Comparison of ENCODE assay signal across 16 mouse cellular contexts in the genomic region with DNA sequence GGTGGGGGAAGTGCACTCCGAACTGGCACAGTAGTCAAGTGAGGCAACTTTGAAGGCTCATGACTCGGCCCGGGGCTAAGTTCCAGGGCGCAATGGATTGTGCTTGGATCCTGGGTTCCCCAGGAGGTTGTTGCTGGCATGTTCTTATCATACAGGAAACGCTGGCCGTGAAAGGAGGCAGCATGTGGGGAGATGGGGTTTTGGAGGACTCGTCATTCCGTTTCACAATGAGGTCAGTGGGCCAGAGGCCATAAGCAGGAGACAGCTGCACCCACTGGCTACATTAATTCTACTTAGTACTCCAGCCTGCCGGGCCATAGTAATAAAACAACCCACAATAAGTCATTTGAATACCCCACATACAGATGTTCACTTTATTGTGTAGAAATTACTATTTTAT. TPM values are rescaled to one million over a fixed set of nuclear protein-coding genes. Genes with fewer than 3 reads are reported as not detected.
A peak's percentile ranks its signal among the peaks of the same experiment; 100 is the strongest.
DNase-seq lines count a peak whose midpoint lies in the region; ATAC-seq lines count a peak whose summit lies in the region.
"Had no signal": no experiment of that assay in that cellular context is flagged by ENCODE, and none has a peak within 500 bp of the region (broad histone marks: within the 10 kb centered on the region; RNA-seq: fewer than 3 reads in every experiment).

No protein-coding gene starts in this region.

- DNase-seq in lung, postnatal 10 days, result peak; percentile 11
- no peak for DNase-seq in lung, postnatal 25 days (ENCODE audit: low spot score)
- peak; percentile 2 for DNase-seq in adrenal gland, adult 8-10 months
- no peak for DNase-seq in cerebellum, postnatal 25 days
- DNase-seq in kidney, postnatal 36 days, result no peak
- DNase-seq: cerebellum, adult 11-12 months; lung, postnatal 36 days; thymus, adult 2 months had no signal

- peak; percentile 25; the same call in 1 of the 2 replicates for ATAC-seq in granulocyte monocyte progenitor cell, adult 5-6 weeks (replicated peaks; ENCODE audit: poor library complexity, severe bottlenecking)
- ATAC-seq in megakaryocyte progenitor cell, adult 5-6 weeks (replicated peaks; ENCODE audit: poor library complexity), result peak; percentile 31; the same call in 1 of the 2 replicates
- ATAC-seq in megakaryocyte-erythroid progenitor cell, adult 5-6 weeks (replicated peaks; ENCODE audit: low FRiP score, low TSS enrichment, poor library complexity, severe bottlenecking), result no peak; the same call in 1 of the 2 replicates
- ATAC-seq: CD4-positive, CD25-positive, alpha-beta regulatory T cell, adult 4 months; forebrain, embryonic 13.5 days; intestine, embryonic 15.5 days; midbrain, embryonic 15.5 days had no signal

RNA-seq across cellular contexts. Expression of gene Slc9a2, which starts 34.6 kb away (rescaled TPM):
- total RNA-seq in adrenal gland, adult 8-10 months (2022), result under 1 TPM in 3 of 4 experiments, not detected in 1; 0.05 to 0.07 (median 0.06) TPM
- total RNA-seq in granulocyte monocyte progenitor cell, adult 5-6 weeks (2014; fragmentation: Nextera tagmentation), result 0.32 TPM in 1 of 2 replicates, not detected in the other
- total RNA-seq in granulocyte monocyte progenitor cell, adult 5-6 weeks (2017), result 0.30 TPM in 1 of 2 replicates, not detected in the other
- total RNA-seq in megakaryocyte progenitor cell, adult 5-6 weeks (2015), result not detected in 2 replicates
- 0.04 and 0.10 TPM in 2 replicates for total RNA-seq in megakaryocyte progenitor cell, adult 5-6 weeks (2017)
- not detected in 2 replicates for total RNA-seq in megakaryocyte-erythroid progenitor cell, adult 5-6 weeks (2014; fragmentation: Nextera tagmentation)
- 0.47 and 0.57 TPM in 2 replicates for total RNA-seq in megakaryocyte-erythroid progenitor cell, adult 5-6 weeks (2017)
- total RNA-seq: MEL had no signal

Comparison
In these comparisons a context has a peak if more than half of its experiments do, and no peak if none do; other contexts are left out.
1. DNase-seq: peak in lung, postnatal 10 days (single experiment) and adrenal gland, adult 8-10 months (single experiment); none in lung, postnatal 25 days (single experiment), cerebellum, postnatal 25 days (0 of 2) and kidney, postnatal 36 days (0 of 2).